Mouse (Mus musculus): ENCODE measurements around the gene Heatr4. TPM values are rescaled to one million over a fixed set of nuclear protein-coding genes. Genes with fewer than 3 reads are reported as not detected.
"Not testable (repeated sequence)": the region's sequence is repeated elsewhere in the genome, so short reads cannot be mapped to it uniquely, and the experiment has no call there.

Heatr4 gene
- polyA plus RNA-seq, 1 experiment from 2014 or later: not detected

DNA sequence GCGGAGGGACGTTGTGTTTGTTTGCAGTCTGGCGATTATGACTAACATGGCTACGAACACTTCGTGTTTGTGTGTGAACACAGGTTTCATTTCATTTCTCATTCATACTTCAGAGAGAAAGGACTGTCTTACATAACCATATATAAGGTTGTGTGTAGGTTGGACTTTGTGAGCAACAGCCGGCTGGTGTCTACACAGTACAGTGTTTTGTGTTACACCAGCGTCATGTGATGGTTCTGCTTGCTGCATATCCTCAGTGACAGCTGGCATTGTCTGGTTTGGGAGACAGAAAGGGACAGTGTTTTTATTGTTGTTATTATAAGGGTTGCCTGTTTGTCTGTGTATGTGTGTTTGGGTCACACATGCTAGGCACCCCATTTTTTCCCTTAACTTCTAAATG lies 29.0 kb upstream of the Heatr4 start:
- H3K27me3 ChIP-seq (replicated peaks): no peaks in the 10 kb centered on the region
- H3K4me1 ChIP-seq: peaks cover 21% of the 10 kb centered on the region
- ATAC-seq (ENCODE audit: extremely low read depth, insufficient number of reproducible peaks, low FRiP score, low TSS enrichment): no peak
- 88% methylated on average over 7 of the region's 7 CpGs for WGBS
- peaks cover 14% of the 10 kb centered on the region for H3K36me3 ChIP-seq
- H3K4me2 ChIP-seq: no peak overlapping the region
- H3K9me3 ChIP-seq: no peaks in the 10 kb centered on the region
- no peak overlapping the region for H3K27ac ChIP-seq (replicated peaks)
- no peak overlapping the region for H3K9ac ChIP-seq
- H3K4me3 ChIP-seq: no peak overlapping the region

DNA sequence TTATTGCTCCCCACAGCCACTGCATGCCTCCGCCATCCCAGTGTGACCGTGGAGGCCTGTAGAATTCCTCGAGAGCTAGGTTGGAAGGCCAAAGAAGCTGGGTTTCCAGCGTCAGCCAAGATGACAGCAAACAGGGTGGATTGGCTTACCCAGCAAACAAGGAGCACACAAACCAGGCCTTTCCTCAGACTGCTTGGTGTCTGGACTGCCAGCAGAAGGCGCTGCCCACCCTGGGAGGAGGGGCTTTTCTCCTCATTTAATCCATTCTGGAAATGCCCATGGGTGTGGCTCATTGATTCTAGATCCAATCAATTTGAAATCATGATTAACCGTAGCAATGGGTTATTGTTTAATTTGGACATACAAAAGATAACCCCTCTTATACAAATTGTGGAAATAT lies 28.5 kb upstream of the Heatr4 start:
- Histone ChIP-seq H3K27ac (replicated peaks) (no peak overlapping the region), H3K27me3 (replicated peaks) (peaks cover 4% of the 10 kb centered on the region; the same call in 1 of the 2 replicates), H3K4me1 (peaks cover 26% of the 10 kb centered on the region), H3K9ac (no peak overlapping the region), H3K4me3 (no peak overlapping the region), H3K4me2 (no peak overlapping the region), H3K9me3 (no peaks in the 10 kb centered on the region), H3K36me3 (peaks cover 14% of the 10 kb centered on the region)
- ATAC-seq (ENCODE audit: extremely low read depth, insufficient number of reproducible peaks, low FRiP score, low TSS enrichment): no peak
- 66% methylated on average over 6 of the region's 6 CpGs for WGBS

DNA sequence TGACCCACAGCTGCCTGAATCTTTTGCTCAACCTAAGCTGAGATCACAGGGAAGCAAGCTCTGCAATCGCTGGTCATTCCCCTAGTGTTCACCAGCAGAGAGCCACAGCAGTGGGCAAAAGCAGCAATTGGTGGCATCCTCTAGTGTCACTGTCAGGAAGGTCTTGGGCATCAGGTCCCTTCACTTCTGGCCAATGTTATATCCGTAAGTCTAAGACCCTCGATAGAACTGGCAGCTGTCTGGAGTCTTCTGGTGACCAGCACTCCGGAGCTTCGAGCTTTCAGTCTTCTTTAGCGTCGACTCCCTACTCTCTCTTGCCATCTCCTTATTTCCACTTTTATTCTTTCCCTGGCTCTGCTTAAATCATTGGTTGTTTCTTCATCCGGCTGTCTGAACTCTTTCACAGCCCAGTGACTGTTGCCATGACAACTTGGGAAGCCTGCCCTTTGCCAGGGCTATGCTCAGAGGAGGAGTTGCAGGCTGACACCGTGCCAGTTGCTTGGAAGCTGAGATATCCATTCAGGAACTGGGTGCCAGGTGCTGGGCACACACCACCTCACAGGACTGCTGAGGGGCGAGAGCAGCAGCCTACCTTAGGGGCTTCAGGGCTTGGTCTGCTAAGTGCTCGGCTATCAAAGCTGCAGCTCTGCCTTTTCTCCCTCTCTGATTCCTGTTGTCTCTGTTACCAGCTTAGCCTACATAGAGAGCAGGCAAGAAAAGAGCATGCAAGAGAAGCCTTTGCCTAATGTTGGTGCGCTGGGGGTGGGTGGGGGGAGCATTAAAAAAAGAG lies 26.8 kb upstream of the Heatr4 start:
- no peak for ATAC-seq (ENCODE audit: extremely low read depth, insufficient number of reproducible peaks, low FRiP score, low TSS enrichment)
- Histone ChIP-seq H3K4me2 (peak overlapping the region; percentile 71), H3K36me3 (peaks cover 10% of the 10 kb centered on the region), H3K9me3 (no peaks in the 10 kb centered on the region), H3K4me1 (peaks cover 26% of the 10 kb centered on the region), H3K27me3 (replicated peaks) (peaks cover 4% of the 10 kb centered on the region; the same call in 1 of the 2 replicates), H3K4me3 (peak overlapping the region; percentile 57), H3K27ac (replicated peaks) (no peak overlapping the region), H3K9ac (no peak overlapping the region)
- WGBS: 56% methylated on average over 12 of the region's 12 CpGs

DNA sequence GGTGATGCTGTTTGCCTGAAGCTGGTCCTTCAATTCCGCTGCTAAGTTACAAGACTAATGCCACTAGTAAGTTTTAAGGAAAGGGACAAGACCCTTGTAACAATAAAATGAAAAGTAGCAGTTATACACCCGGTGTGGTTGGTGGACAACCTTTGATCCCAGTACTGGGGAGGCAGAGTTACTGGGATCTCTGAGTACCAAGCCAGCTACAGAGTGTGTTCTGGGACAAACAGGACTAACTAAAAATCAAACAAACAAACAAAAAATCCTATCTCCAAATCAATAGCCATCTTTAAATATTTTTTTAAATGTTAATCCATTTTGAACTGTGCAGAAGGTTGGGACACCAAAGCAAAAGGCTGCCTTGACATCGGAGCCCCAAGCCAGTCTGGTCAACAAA lies 25.5 kb upstream of the Heatr4 start:
- Histone ChIP-seq H3K4me1 (peaks cover 26% of the 10 kb centered on the region), H3K9me3 (no peaks in the 10 kb centered on the region), H3K36me3 (peaks cover 4% of the 10 kb centered on the region), H3K27ac (replicated peaks) (no peak overlapping the region), H3K9ac (peak overlapping the region; percentile 80), H3K4me2 (peak overlapping the region; percentile 71), H3K27me3 (replicated peaks) (peaks cover 4% of the 10 kb centered on the region; the same call in 1 of the 2 replicates), H3K4me3 (peak overlapping the region; percentile 57)
- ATAC-seq (ENCODE audit: extremely low read depth, insufficient number of reproducible peaks, low FRiP score, low TSS enrichment): no peak
- 76% methylated on average over 3 of the region's 3 CpGs for WGBS

DNA sequence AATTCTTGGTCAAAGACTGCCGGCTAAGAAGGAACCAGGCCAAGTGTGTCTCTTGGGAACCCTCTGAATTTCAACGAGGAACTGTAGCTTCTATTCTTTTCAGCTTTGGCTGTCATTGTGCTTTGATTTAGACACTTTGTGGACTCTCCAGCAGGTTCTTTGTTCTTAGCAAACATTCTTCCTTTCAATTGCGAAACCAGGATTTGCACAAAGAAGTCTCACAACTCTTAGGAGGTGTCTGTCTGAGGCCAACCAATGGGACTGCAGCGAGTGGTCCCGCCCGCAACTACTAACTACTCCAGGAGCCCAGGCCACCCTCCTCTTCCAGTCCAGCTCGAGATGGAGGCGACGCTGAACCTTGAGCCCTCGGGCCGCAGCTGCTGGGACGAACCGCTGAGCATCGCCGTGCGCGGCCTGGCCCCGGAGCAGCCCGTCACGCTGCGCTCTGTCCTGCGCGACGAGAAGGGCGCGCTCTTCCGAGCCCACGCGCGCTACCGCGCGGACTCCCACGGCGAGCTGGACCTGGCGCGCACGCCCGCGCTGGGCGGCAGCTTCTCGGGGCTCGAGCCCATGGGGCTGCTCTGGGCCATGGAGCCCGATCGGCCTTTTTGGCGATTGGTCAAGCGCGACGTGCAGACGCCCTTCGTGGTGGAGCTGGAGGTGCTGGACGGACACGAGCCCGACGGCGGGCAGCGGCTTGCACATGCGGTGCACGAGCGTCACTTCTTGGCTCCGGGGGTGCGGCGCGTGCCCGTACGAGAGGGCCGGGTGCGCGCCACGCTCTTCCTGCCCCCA lies 24.7 kb upstream of the Heatr4 start, which contains the start of gene Acot1:
TSS of gene Acot1 (plus strand) at position 320 of the 795 bp plus-strand sequence.
- H3K4me1 ChIP-seq: peaks cover 26% of the 10 kb centered on the region
- not testable (repeated sequence) for H3K36me3 ChIP-seq; H3K27me3 ChIP-seq (replicated peaks); H3K9me3 ChIP-seq
- peak within 1 kb of the TSS; percentile 71 for H3K4me2 ChIP-seq
- WGBS: 3% methylated on average over 59 of the region's 70 CpGs
- ATAC-seq (ENCODE audit: extremely low read depth, insufficient number of reproducible peaks, low FRiP score, low TSS enrichment): peak; percentile 80
- H3K9ac ChIP-seq: peak within 1 kb of the TSS; percentile 80
- H3K27ac ChIP-seq (replicated peaks): peak within 1 kb of the TSS; percentile 67
- peak within 1 kb of the TSS; percentile 57 for H3K4me3 ChIP-seq

DNA sequence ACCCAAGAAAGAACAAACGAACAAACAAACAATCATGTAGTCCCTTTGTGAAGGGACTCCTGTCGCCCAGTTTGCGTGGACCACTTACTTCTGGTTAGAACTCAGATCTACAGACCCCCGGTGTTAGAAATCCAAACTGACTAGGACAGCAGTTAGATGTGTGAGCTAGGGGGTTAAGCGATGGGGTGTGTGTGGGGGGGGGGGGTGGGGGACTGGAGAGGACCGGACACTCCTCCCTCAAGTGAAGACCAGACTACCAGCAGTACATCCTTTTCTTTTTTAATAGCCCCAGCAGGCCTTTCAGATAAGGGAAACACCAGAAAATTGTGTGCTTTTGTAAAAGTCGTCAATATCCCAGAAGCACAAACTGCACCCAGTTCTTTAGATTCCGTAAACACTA lies 24.1 kb upstream of the Heatr4 start:
- Histone ChIP-seq H3K4me3 (peak overlapping the region; percentile 57), H3K9me3 (no peaks in the 10 kb centered on the region), H3K4me2 (peak overlapping the region; percentile 71), H3K27ac (replicated peaks) (peak overlapping the region; percentile 67), H3K4me1 (peaks cover 26% of the 10 kb centered on the region), H3K9ac (peak overlapping the region; percentile 80), H3K36me3 (no peaks in the 10 kb centered on the region), H3K27me3 (replicated peaks) (peaks cover 4% of the 10 kb centered on the region; the same call in 1 of the 2 replicates)
- WGBS: 56% methylated on average over 8 of the region's 8 CpGs
- ATAC-seq (ENCODE audit: extremely low read depth, insufficient number of reproducible peaks, low FRiP score, low TSS enrichment): no peak

DNA sequence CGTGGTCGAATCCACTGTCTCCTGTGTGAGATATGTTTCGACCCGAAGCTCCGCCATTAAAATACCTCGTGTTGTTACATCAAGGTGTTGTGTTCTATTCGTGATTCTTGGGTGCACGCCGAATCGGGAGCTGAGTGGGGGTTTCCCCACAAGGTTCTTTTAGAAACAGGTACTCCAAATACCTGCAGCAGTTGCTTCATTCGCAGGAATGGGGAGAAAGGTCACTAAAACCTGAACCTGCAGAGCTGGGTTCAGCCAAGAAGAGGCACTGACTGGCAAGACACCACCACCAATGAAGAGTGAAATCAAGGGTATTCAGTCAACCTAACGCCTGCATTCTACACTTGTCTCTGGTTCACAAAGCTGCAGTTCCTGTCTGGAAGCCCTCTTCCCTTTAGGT lies 23.6 kb upstream of the Heatr4 start:
- Histone ChIP-seq H3K36me3 (no peaks in the 10 kb centered on the region), H3K27ac (replicated peaks) (no peak overlapping the region), H3K4me1 (peaks cover 26% of the 10 kb centered on the region), H3K9me3 (no peaks in the 10 kb centered on the region), H3K4me3 (no peak overlapping the region), H3K9ac (0 out of 2 replicates have a peak overlapping the region, but pooled peaks have one; percentile 80), H3K4me2 (0 out of 2 replicates have a peak overlapping the region, but pooled peaks have one; percentile 71), H3K27me3 (replicated peaks) (peaks cover 4% of the 10 kb centered on the region; the same call in 1 of the 2 replicates)
- no peak for ATAC-seq (ENCODE audit: extremely low read depth, insufficient number of reproducible peaks, low FRiP score, low TSS enrichment)
- 84% methylated on average over 12 of the region's 12 CpGs for WGBS

DNA sequence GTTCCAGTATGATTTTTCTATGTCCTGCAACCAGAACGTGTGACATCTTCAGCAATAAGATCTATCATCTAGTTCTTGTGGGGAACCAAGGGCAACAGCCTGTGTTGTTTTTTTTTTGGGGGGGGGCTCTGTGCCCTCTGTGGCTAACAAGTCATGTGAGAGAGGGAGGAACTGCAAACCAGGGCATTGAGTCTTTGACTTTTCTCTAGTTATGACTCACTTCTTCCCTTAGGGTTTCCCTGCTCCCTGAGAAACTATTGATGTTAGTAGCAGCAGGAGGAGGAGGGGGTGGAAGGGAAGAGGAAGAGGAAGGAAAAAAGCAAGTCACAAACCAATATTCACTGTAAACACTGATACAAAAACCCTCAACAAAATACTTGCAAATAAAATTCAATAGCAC lies 19.2 kb upstream of the Heatr4 start:
- peaks cover 4% of the 10 kb centered on the region; the same call in 1 of the 2 replicates for H3K27me3 ChIP-seq (replicated peaks)
- WGBS: 80% methylated on average over 1 of the region's 1 CpGs
- no peak for ATAC-seq (ENCODE audit: extremely low read depth, insufficient number of reproducible peaks, low FRiP score, low TSS enrichment)

DNA sequence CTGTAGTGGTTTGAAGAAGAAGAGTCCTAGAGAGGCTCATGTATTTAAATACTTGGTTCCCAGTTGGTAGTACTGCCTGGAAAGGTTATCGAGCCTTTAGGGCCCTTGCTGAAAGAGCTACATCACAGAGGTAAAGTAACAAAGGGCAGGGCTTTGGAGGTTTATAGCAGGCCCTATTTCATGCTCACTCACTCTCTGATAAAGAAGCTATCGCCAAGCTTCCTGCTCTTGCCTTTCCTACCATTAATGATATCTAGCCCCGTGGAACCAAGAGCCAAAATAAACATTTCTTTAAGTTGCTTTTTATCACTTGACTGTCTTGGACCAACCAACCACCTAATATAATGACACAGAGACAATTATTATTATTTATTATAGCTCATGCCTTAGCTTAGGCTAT lies 15.8 kb upstream of the Heatr4 start:
- Histone ChIP-seq H3K27ac (replicated peaks) (peak overlapping the region; percentile 76), H3K36me3 (no peaks in the 10 kb centered on the region), H3K4me3 (no peak overlapping the region), H3K9me3 (peaks cover 18% of the 10 kb centered on the region), H3K4me1 (peaks cover 29% of the 10 kb centered on the region), H3K27me3 (replicated peaks) (no peaks in the 10 kb centered on the region), H3K4me2 (no peak overlapping the region), H3K9ac (no peak overlapping the region)
- 44% methylated on average over 3 of the region's 3 CpGs for WGBS
- no peak for ATAC-seq (ENCODE audit: extremely low read depth, insufficient number of reproducible peaks, low FRiP score, low TSS enrichment)

More for the DNA sequence above, 19.2 kb upstream of the Heatr4 start:
- H3K36me3 ChIP-seq: no peaks in the 10 kb centered on the region
- H3K4me1 ChIP-seq: peaks cover 26% of the 10 kb centered on the region
- no peak overlapping the region for H3K4me3 ChIP-seq
- H3K4me2 ChIP-seq: no peak overlapping the region
- H3K9me3 ChIP-seq: peaks cover 14% of the 10 kb centered on the region
- H3K9ac ChIP-seq: no peak overlapping the region
- H3K27ac ChIP-seq (replicated peaks): no peak overlapping the region

DNA sequence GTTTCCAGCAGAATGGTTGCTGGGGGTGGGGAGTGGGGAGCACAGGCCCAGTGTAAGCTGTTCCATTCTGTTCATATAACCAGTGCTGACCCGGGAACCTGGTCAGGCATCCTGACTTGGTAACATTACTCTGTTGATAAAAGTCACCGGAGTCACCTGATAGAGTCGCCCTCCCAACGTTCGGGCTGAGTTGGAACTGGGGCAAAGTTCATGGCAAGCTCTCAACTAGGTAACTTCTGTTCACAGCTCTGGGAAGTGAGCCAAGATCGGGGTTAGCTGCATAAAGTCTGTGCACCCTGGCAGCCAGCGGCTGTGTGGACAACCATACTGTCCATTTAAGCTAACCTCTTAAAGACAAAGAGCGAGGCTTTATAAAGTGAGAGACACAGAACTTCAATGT lies 14.6 kb upstream of the Heatr4 start:
- Histone ChIP-seq H3K27ac (replicated peaks) (peak overlapping the region; percentile 76), H3K4me2 (peak overlapping the region; percentile 42), H3K4me1 (peaks cover 29% of the 10 kb centered on the region), H3K9me3 (peaks cover 18% of the 10 kb centered on the region)
- not testable (repeated sequence) for H3K4me3 ChIP-seq; H3K27me3 ChIP-seq (replicated peaks); H3K36me3 ChIP-seq; H3K9ac ChIP-seq
- WGBS: 20% methylated on average over 8 of the region's 8 CpGs
- ATAC-seq (ENCODE audit: extremely low read depth, insufficient number of reproducible peaks, low FRiP score, low TSS enrichment): peak; percentile 61; the same call in 1 of the 2 replicates

DNA sequence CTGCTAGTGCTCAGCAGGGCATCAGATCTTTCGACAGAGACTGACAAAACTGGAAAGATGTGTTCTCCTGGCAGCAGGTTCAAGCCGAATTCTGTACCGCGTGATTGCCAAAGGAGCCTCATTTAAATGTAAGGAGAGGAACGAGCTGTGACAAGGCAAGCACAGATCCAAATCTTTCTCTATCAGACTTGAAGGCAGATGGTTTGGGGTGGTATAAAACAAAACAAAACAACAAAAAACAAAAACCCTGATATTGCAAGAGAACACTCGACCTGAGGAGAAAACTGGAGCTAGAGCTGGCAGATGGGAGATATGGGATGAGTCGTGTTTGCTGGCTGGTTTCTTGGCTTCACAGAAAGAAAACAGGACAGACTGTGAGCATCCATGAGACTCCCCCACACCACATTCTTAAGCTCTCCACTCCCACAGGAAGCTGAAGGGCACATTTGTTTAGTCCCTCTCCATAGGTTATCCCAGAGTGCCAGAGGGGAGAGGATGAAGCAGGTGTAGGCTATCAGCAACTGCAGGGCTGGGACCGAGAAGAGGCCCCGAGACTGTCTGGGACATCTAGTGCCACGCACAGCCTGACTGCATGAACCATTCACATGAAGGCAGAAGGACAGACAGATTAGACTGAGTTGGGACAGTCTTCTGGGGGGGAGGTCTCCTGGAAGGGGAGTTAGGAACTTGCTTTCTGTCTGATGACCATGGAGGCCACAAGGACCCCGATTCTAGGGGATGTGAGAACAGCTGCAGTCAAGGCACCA lies 13.9 kb upstream of the Heatr4 start:
- no peak for ATAC-seq (ENCODE audit: extremely low read depth, insufficient number of reproducible peaks, low FRiP score, low TSS enrichment)
- Histone ChIP-seq H3K4me3 (no peak overlapping the region), H3K36me3 (peaks cover 11% of the 10 kb centered on the region), H3K9me3 (peaks cover 18% of the 10 kb centered on the region), H3K9ac (no peak overlapping the region), H3K4me2 (no peak overlapping the region), H3K27ac (replicated peaks) (peak overlapping the region; percentile 67), H3K4me1 (peaks cover 29% of the 10 kb centered on the region), H3K27me3 (replicated peaks) (no peaks in the 10 kb centered on the region)
- 49% methylated on average over 11 of the region's 11 CpGs for WGBS
